Mouse (Mus musculus) gastrocnemius, postnatal 14 days (tissue): ENCODE measurements around the gene Nos1. TPM values are rescaled to one million over a fixed set of nuclear protein-coding genes. Genes with fewer than 3 reads are reported as not detected.
A peak's percentile ranks its signal among the peaks of the same experiment; 100 is the strongest.

Source experiments
- DNase-seq: peaks from one replicate; pipeline ENCODE4 v3.0.0; 2021; ENCODE audit warnings: mixed read lengths
- intact Hi-C: fragments of 180-260 bp; cut with DNase I; formaldehyde crosslinking; loops from one replicate; pipeline ENCODE4 v1.15.1; 2025; ENCODE audit warnings: low total_unique reads
- long read RNA-seq, 2 experiments: library from polyadenylated mRNA; stranded (forward); transcript quantifications; one replicate each; pipeline ENCODE4 v2.0.0; 2021
- total RNA-seq, 2 experiments: library from RNA; stranded (reverse); gene quantifications; 2 replicates each; pipeline ENCODE4 v1.2.3; 2021

Nos1 gene
- 1 to 10 TPM; 5.7 to 7.0 TPM for total RNA-seq
- long read RNA-seq, experiment 1, partial matches to known transcripts = 0 of 2 reads
- long read RNA-seq, experiment 1, other reads (novel, unspliced or antisense) = 2 of 2 reads
- long read RNA-seq, experiment 2, partial matches to known transcripts = 1 of 2 reads
- long read RNA-seq, experiment 2, other reads (novel, unspliced or antisense) = 1 of 2 reads

DNA sequence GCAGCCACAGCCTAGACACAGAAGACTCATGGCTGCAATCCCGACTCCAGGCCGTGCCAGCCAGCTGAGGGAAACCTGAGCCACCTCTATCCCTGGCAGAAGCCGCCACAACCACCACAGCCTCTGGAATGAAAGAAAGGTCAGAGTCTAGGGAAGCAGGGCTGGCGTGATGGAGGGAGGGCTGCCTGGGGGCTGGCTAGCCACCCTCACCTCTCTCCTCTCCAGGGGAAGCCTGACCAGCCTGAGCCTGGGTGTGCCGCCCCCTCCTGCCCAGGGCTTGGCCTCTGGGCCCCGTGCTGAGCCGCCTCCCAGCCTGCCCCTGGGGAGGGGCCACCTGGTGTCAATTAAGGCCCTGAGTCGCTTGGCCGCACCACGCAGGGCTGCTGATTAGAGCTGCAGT lies at the start of gene Nos1:
Nos1 (plus strand) TSS at position 352 of the 400 bp plus-strand sequence.
- intact Hi-C loops = no loop called here
- peak; percentile 81 for DNase-seq

DNA sequence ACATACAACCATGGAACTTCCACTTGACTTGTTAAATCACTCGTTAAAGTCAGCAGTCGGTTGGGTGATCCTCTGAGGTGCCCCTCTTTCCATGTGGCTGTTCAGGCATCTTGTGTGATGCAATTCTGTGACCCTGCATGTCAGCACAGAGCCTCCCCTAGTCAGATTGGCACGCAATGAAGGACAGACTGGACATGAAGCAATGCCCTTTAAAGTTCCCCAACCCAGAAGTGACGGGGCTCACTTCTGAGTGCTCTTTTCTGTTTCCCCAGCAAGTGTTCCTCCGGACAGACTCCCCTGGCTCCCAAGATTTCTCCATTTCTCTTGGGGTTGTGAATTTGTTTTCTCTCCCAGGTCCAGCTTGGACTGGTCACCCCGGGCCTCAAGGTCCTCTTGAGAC lies 49.5 kb upstream of the Nos1 start:
- intact Hi-C loops = no loop called here
- no peak for DNase-seq

DNA sequence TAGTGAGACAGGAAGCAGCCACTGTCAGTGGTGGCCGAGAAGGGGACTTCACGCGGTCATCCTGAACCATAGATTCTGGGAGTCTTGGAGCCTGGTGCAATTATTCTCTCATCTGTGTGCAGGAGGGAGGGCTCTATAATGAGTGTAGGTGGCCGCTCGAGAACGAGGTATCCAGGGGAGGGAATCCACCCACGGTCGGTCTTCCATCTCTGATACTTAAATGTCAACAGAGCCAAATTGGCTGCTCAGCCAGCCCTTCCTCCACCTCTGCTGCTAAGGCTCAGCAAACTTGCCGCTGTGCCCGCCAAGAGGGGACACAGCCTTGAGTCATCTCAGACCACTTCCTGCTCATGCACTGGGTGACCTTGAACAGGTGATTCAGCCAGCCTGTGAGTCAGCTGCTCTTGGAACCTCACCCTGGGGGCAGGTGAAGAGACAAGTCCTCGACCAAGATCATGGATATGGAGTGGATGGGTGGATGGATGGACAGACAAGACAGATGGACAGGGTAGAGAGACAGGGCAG lies 36.1 kb upstream of the Nos1 start:
- no peak for DNase-seq
- intact Hi-C loops = no loop called here

DNA sequence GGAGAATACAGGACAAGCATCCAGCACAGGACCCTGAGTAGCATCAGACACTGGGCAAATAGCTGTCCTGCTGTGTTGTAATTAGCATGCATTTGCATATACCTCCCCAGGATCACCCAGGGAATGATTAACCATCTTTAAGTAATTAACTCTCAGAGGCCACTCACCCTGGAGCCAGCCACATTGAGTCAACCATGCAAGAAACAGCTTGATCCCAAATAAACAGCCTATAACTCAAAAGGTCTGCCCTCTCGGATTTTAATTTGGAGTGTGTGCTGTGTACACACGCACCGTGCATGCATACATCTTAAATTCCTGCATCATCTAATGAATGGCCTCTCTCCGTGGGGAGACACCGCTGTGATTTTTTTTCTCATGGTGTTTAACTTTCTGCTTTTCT lies 31.5 kb upstream of the Nos1 start:
- DNase-seq = no peak
- intact Hi-C loops = no loop called here

DNA sequence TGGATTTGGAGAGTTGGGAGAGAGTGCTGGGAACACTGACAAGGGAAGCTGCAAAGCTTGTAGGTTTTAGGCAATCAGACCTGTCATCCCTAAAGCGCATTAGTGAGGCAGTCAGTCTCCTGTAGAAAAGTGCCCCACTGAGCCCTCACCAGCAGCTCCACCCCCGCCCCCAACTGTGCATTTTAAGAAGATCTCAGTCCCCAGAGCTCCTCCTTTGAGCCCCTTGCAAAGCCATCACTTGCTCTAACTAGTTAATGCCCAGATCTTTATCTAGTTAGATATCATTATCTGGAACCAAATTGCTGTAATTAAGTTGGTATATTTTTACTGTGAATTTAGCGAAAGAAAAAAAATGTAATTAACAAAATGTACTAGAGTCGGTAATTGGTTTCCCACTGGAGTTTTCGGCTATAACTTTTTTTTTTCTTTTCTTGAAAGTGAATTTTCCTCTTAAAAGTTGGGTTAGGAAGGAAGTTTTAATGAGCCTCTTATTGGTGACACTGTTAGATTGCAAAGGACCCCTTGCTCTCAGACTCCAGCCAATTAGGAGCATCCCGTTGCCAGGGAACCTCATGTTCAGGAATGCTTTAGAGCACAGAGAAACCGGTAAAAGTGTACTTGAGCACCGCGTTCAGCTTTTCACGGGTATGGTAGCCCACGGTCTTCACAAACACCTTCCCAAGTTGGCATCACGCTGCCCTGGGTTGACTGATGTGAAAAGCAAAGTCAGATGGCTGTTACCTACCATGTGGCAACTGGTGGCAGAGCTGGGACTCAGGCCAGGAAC lies 22.9 kb upstream of the Nos1 start:
- intact Hi-C loops = no loop called here
- no peak for DNase-seq

DNA sequence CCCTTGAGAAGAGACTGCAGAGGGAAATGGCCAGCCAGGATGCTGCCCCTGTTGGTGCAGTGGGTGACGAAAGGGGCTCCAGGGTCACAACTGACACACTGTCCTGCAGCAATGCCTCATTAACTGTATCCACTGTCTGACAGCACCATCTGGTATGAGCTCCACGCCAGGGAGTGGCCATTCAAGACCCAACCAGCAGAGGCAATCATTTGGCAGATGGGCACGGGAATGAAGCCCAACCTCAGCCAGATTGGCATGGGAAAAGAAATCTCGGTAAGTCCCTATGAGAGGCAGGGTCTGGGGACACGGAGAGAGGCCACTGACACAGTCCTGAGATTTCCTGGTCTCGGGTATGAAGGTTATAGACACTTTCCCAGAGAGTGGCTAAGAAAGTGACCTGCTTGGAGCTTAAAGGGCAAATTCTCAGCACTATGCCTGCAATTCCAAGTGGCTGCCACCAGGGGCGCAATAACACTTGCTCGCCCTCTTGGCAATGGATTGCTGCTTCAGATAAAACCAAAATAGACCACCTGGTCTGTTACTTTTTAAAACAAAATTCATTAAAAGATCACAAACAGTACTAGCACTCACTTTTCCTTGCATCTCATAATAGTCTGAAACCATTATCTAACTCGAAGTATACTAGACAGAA lies 19.5 kb upstream of the Nos1 start:
- DNase-seq = no peak
- intact Hi-C loops = no loop called here

DNA sequence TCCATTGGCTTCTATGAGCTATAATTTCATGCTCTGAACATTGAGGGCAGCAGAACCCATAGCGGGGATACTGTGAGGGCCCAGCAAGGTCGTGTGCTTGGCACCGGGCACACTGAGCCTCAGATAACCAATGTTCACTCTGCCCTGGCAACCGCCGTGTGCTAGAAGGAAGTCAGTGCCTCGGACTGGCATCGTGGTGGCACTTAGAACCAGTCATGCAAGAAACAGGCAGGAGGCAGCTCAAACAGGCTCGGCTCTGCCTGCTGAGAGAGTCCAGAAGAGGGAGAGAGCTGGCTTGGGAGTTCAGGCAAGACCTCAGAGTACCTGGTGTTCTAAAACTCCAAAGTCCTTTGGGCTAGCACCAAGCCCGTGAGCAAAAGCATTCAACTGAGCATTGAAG lies 16.3 kb upstream of the Nos1 start:
- no peak for DNase-seq
- intact Hi-C loops = no loop called here

- intact Hi-C loops = no loop called here
- DNase-seq = peak; percentile 82
Measured at GRCm38 (mm10) chr5:117779175-117779574, 1.7 kb upstream of the Nos1 start.

DNA sequence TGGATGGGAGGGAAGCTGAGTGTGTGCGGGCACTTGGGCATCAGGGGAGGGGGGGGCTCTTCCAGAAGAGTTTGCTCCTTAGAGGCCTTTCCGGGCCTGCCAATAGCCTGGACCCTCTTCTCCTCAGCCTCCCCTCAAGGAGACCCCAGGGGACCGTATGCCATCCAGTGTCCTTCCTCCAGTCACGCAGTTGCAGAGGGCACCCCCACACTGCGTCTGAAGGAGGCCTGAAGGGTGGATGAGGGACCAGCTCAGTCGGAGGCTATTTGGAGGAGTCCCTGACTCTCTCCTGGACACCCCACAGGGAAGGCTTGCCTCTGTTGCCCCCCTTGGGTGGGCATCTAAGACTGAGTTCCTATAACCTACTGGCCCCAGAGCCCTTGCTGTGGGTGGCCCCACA lies 346 bp downstream of the Nos1 start:
- DNase-seq = no peak
- intact Hi-C loops = no loop called here

GRCm38 (mm10) chr5:117790071-117790470 lies 9.2 kb downstream of the Nos1 start:
- DNase-seq = peak; percentile 23
- intact Hi-C loops = no loop called here

- intact Hi-C loops = no loop called here
- no peak for DNase-seq
Measured at GRCm38 (mm10) chr5:117791875-117792274, 11.0 kb downstream of the Nos1 start.

DNA sequence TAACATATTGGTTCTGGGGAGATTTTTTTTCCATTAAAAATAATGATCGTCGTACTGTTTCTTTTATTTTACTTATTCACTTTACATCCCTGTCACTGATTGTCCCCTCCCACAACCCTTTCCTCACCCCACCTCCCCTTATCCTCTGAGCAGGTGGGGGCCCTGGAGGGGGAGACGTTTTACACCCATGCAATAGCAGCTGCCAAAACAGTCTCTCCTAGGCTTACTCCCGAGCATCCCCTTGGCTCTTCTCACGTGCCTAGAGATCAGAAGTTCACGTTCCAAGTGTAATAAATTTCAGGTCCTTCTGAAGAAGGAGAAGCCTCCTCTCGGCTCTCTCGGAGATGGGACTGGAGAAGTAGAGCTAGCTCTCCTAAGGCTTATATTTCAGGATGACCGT lies 20.0 kb downstream of the Nos1 start:
- intact Hi-C loops = no loop called here
- no peak for DNase-seq

DNA sequence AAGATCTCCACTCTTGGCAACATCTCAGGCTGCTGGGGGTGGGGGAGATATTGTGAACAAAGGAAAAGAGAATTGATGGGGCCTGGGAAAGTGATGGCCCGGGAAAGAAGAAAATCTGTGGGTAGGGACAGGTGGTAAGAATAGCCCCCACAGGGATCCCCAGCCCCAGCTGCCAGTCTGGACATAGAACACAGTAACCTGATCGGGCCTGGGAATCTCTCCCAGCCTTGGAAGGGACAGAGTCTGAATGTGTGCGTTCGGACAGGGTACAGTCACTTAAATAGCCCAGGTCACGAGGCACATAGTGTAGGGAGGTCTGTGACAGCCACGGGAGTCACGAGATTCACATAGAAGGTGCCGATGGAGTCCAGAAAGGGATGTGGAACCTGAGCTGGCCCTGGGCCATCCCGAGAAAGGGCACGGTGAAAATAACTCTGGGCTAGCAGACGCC lies 21.3 kb downstream of the Nos1 start:
- peak; percentile 59 for DNase-seq
- intact Hi-C loops = no loop called here

DNA sequence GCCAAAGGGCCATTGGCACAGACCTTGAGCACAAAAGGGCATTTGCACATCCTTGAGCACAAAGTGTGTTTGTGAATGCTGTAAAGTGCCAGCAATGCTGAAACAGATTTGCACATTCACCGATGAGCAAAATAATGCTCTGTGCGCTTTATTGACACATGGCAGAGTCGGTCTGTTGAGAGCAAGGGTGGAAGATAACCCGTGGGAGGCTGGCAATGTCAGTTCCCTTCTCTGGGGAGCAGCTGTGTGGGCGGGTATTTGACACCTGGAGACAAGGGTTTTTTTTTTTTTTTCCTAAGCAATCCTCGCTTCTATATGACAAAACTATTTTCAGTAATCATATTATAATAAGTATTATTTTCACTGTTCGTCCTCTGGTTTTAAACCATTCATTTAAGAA lies 22.7 kb downstream of the Nos1 start:
- no peak for DNase-seq
- intact Hi-C loops = no loop called here

DNA sequence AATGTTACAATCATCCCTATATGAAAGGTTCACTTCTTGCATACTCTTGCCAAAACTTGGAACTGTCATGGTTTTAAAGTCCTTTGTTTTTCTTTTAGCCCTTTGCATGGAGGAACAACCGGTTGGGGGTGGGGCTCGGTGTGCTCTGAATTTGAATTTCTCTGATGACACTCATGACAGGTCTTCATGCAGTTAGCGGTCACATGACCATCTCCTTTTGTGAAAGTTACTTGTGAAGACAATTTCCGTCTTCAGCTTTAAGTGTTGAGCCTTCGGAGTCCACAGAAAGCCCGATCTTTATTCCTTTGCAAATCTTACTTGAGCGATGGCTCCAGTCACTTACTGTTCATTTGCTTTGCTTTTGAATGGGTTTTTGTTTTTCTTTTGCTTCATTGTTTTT lies 30.1 kb downstream of the Nos1 start:
- intact Hi-C loops = no loop called here
- no peak for DNase-seq

DNA sequence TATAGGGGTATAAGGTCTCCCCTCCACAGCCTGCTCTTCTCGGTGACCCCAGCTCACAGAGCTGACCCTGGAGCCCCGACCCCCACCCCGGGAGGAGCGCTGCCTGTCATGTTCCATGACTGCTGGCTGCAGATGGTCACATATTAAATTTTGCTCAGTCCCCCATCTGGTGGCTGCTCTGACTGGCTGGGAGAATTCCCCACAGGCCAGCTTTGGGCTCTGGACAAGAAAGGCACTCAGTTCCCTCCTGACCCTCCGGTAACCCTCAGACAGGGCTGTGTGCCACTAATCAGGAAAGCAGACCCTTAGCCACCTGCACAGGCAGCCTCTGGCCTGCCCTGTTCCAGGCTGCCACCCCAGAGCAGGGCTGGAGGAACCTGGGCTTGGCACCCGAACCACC lies 38.0 kb downstream of the Nos1 start:
- no peak for DNase-seq
- intact Hi-C loops = no loop called here

- intact Hi-C loops = no loop called here
- no peak for DNase-seq
Measured at GRCm38 (mm10) chr5:117820445-117820844, 39.6 kb downstream of the Nos1 start.

GRCm38 (mm10) chr5:117823811-117824210 lies 43.0 kb downstream of the Nos1 start:
- intact Hi-C loops = no loop called here
- no peak for DNase-seq

DNA sequence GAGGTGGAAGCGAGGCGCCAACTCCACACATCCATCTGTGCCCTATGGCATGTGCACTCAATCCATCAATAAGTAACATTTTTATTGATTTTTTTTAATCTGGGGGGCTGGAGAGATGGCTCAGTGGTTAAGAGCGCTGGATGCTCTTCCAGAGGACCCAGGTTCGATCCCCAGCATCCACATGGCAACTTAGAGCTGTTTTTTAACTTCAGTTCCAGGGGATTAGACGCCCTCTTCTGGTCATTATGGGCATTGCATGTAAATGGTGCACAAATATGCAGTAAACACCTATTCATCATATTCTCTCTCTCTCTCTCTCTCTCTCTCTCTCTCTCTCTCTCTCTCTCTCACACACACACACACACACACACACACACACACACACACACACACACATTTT lies 43.7 kb downstream of the Nos1 start:
- intact Hi-C loops = no loop called here
- DNase-seq = no peak

DNA sequence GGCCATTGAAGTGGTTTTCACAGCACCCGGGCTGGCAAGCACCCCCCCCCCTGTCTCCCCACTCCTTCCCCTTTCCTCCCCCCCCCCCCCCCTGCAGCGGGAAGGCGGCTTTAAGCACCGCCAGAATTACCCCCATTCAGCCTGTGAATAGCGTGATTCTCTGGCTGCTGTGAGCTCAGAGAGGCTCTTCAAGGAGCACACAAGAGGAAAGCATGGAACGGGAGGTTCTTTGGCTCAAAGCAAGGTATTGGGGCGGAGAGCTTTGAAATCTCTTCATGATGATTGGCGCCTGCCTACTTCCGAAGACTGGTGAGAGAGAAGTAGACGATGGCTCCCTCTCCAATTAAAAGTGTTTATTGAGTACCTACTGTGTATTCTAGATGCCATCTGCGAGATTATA lies 44.5 kb downstream of the Nos1 start:
- intact Hi-C loops = no loop called here
- no peak for DNase-seq

GRCm38 (mm10) chr5:117827366-117827765 lies 46.5 kb downstream of the Nos1 start:
- DNase-seq = no peak
- intact Hi-C loops = no loop called here
